Mouse (Mus musculus) embryonic fibroblast, embryonic 13.5 days (primary cell): ENCODE measurements around the gene Wdr83os.

Experiments used
- CTCF ChIP-seq: IDR thresholded peaks from 2 replicates; pipeline ENCODE4 v1.5.1; 2011; ENCODE audit warnings: mild to moderate bottlenecking, control low read depth, low read length, moderate library complexity, borderline replicate concordance; ENCODE audit not compliant: insufficient read depth
- POLR2A ChIP-seq: IDR thresholded peaks from 2 replicates; pipeline ENCODE4 v1.6.1; 2011; ENCODE audit warnings: low read depth, mild to moderate bottlenecking, control low read depth, low read length, moderate library complexity

- TF ChIP-seq CTCF = no peak
- TF ChIP-seq POLR2A = no peak
Measured at GRCm38 (mm10) chr8:85032622-85033311, 47.8 kb upstream of the Wdr83os start.
